Mouse (Mus musculus): Measurements from ENCODE around the gene Ccni. TPM values are rescaled to one million over a fixed set of nuclear protein-coding genes. Genes with fewer than 3 reads are reported as not detected.

Gene Ccni
- polyA plus RNA-seq, 1 experiment from 2014 or later = 118 TPM

DNA sequence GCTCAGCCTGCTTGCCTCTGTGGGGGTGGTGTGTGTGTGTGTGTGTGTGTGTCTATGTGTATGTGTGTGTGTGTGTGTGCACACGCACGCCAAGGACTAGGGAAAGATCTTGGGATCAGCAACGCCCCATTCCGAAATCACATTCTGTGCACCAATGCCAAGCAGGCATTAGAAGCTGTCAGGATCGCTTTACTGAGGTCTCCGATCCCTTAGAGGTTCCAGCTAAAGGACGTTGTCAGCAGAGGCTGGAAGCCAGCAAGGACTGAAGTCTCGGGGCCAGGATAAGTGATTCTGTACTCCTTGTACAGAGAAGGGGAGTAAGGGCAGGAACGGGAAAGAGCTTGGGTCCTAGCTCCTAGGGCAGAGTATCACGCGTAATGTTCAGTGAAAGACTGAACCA is 51.9 kb downstream of the Ccni start:
- Histone ChIP-seq H3K4me1 (replicated peaks) (peaks cover 46% of the 10 kb centered on the region), H3K4me2 (no peak overlapping the region), H3K27ac (ENCODE audit: poor library complexity, severe bottlenecking) (no peak overlapping the region), H3K4me3 (no peak overlapping the region), H3K9me3 (replicated peaks) (no peaks in the 10 kb centered on the region), H3K27me3 (replicated peaks) (no peaks in the 10 kb centered on the region), H3K9ac (no peak overlapping the region), H3K36me3 (peaks cover 49% of the 10 kb centered on the region)
- ATAC-seq (ENCODE audit: insufficient number of reproducible peaks, low FRiP score) = no peak
- WGBS = 88% methylated on average over 11 of the region's 11 CpGs

DNA sequence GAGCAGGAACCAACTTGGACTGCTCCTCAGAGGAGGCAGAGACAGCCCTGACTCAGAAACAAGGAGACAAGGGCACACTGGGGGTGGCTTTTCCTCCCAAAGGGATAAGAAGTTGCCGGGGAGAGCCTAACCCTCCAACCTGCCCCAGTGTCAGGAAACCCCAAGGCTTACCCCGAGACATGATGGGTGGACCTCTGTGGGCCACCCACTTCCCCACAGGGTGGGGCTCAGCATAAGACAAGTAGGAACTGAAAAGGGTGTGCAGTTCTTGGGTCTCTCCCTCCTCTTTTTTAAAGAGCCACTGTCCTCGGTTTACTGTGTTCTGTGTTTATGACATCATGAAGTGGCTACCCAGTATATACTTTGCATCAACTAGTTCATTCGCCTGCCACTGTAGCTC is 53.8 kb downstream of the Ccni start:
- peaks cover 51% of the 10 kb centered on the region for H3K4me1 ChIP-seq (replicated peaks)
- H3K4me2 ChIP-seq = no peak overlapping the region
- H3K9me3 ChIP-seq (replicated peaks) = no peaks in the 10 kb centered on the region
- no peaks in the 10 kb centered on the region for H3K27me3 ChIP-seq (replicated peaks)
- 77% methylated on average over 4 of the region's 4 CpGs for WGBS
- no peak overlapping the region for H3K27ac ChIP-seq (ENCODE audit: poor library complexity, severe bottlenecking)
- no peak for ATAC-seq (ENCODE audit: insufficient number of reproducible peaks, low FRiP score)
- H3K4me3 ChIP-seq = no peak overlapping the region
- peaks cover 33% of the 10 kb centered on the region for H3K36me3 ChIP-seq
- H3K9ac ChIP-seq = no peak overlapping the region

DNA sequence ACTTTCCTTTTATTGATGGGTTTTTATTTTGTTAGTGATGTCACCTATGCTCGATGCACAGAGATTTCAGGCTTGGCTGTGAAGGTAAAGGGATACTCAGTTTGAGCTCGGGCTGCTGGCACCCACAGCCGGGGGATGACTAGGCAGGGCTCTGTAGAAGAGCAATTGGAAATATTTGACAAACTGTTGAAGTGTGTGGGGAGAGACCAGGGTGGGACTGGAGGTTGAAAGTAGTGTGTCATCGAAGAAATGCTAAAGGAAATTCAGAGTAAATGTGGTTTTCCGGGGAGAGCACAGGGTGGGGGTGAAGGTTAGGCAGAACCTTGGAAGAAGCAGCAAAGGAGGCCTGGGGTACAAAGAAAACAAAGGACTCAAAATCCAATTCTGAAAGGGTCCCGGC is 54.3 kb downstream of the Ccni start:
- H3K36me3 ChIP-seq = peaks cover 28% of the 10 kb centered on the region
- H3K4me3 ChIP-seq = no peak overlapping the region
- H3K9me3 ChIP-seq (replicated peaks) = no peaks in the 10 kb centered on the region
- no peak for ATAC-seq (ENCODE audit: insufficient number of reproducible peaks, low FRiP score)
- H3K27ac ChIP-seq (ENCODE audit: poor library complexity, severe bottlenecking) = no peak overlapping the region
- WGBS = 61% methylated on average over 6 of the region's 6 CpGs
- H3K27me3 ChIP-seq (replicated peaks) = no peaks in the 10 kb centered on the region
- no peak overlapping the region for H3K4me2 ChIP-seq
- H3K9ac ChIP-seq = no peak overlapping the region
- peaks cover 55% of the 10 kb centered on the region for H3K4me1 ChIP-seq (replicated peaks)

DNA sequence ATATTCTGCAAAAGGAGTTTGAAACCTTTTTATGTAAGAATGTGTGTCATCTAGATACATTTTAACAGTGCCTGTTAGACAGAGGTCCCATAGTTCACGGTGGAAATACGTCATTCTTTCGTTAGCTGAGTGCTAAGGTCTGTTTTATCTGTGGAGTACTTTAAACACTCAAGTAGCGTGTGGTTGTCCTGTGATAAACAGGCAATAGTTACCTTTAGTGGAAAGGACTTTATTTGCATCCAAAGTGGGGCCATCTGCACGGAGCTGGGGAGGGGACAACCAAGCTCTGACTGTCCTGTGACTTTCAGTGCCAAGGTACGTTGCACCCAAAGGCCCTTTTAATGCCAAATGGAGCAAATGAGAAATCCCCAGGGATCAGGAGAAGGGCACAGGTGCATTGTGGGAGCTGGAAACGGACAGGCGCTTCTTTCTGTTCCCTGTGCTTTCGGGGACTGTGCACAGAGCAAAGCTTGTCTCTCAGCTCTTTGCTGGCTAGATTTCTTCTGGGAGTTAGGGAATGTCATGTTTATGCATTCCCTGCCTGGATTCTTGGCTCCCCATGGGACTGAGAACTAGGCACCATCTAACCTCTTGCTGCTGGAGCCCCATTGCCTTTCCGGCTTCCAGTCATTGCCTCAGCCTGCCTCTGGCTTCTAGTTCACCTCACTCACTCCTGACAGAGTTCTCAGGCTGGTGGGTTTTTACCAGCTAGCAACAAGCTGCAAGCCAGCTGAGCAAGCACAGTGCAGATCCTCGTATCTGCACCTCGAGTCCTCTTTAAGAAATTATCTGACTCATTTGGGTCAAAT is 56.1 kb downstream of the Ccni start:
- no peak overlapping the region for H3K9ac ChIP-seq
- no peak overlapping the region for H3K4me3 ChIP-seq
- H3K4me2 ChIP-seq = 0 out of 2 replicates have a peak overlapping the region, but pooled peaks have one; percentile 23
- peaks cover 74% of the 10 kb centered on the region for H3K4me1 ChIP-seq (replicated peaks)
- H3K36me3 ChIP-seq = peaks cover 11% of the 10 kb centered on the region; the same call in 1 of the 2 replicates
- peak overlapping the region; percentile 22; the same call in 1 of the 2 replicates for H3K27ac ChIP-seq (ENCODE audit: poor library complexity, severe bottlenecking)
- WGBS = 40% methylated on average over 12 of the region's 12 CpGs
- H3K9me3 ChIP-seq (replicated peaks) = no peaks in the 10 kb centered on the region
- H3K27me3 ChIP-seq (replicated peaks) = no peaks in the 10 kb centered on the region
- ATAC-seq (ENCODE audit: insufficient number of reproducible peaks, low FRiP score) = no peak

DNA sequence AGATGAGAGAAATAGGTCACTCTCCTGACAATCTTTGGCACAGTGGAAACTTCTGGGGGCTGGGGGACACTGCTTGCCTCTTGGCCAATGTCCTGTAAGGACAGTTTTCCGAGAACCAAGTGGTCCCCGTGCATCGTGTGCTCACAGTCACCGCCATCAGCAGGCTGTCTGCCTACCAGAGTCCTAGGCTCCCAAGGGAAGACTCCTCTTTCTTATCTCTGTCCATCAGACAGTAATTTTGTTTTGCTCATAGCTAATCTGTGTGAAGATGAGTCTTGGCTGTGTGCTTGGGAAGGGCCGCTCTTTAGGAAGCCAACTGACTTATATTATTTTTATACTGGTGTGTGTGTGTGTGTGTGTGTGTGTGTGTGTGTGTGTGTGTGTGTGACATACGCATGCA is 60.8 kb downstream of the Ccni start:
- no peak for ATAC-seq (ENCODE audit: insufficient number of reproducible peaks, low FRiP score)
- Histone ChIP-seq H3K9ac (no peak overlapping the region), H3K36me3 (peaks cover 20% of the 10 kb centered on the region), H3K4me1 (replicated peaks) (peaks cover 70% of the 10 kb centered on the region), H3K27ac (ENCODE audit: poor library complexity, severe bottlenecking) (no peak overlapping the region), H3K4me3 (no peak overlapping the region), H3K4me2 (no peak overlapping the region), H3K9me3 (replicated peaks) (no peaks in the 10 kb centered on the region), H3K27me3 (replicated peaks) (no peaks in the 10 kb centered on the region)
- WGBS = 79% methylated on average over 6 of the region's 6 CpGs

DNA sequence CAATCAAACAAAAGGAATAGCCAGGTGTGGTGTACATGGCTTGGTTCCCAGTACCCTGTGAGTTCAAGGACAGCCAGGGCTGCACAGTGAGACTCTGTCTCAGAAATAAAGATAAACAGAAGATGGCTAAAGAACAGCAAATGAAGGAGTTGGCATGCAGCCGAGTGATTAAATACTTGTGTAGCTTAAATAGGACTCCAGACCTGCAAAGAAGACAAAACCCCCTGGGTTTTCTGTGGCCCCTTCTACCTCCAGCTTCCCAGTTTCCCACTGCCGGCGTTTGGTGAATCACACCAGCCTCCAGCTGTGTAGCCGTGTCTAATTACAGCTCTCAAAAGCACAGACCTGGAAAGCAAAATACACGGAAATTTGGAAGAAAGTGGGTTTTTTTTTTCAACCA is 61.4 kb downstream of the Ccni start:
- Histone ChIP-seq H3K4me3 (no peak overlapping the region), H3K4me1 (replicated peaks) (peaks cover 64% of the 10 kb centered on the region), H3K9me3 (replicated peaks) (no peaks in the 10 kb centered on the region), H3K36me3 (peaks cover 25% of the 10 kb centered on the region), H3K9ac (no peak overlapping the region), H3K4me2 (no peak overlapping the region), H3K27me3 (replicated peaks) (no peaks in the 10 kb centered on the region), H3K27ac (ENCODE audit: poor library complexity, severe bottlenecking) (no peak overlapping the region)
- no peak for ATAC-seq (ENCODE audit: insufficient number of reproducible peaks, low FRiP score)
- WGBS = 61% methylated on average over 5 of the region's 5 CpGs

DNA sequence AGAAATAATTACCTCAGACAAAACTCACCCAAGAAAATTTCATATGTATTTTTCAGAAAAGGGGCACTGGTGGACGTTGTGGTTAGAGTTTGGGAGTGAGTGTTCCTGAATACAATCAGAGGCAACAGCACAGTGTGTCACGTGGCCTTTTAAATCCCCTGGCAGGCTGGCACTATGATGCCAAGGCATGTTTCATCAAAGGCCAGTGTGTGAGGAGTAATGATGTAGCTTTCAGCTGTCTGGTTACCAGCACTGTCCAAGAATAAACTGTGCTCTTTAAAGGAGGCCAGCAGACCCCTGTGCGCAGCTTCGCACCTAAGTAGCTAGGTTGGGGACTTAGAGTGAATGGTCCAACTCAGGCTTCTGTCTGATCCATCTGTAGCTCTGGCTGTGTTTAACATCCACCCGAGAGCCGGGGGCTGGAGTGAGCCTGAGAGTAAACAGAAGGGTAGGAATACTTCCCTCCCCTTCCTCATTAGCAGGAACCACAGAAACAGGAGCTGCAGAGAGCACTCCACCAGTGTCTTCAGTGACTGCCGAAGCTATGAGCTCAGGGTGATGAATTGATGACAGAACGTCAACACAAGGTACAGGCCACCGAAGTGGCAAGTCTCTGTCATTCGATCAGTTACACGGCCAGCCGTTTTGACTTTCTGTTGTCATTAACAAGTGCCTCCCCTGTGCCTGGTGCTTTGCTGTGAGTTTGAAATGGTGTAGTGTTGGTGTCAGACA is 62.8 kb downstream of the Ccni start:
- Histone ChIP-seq H3K9me3 (replicated peaks) (no peaks in the 10 kb centered on the region; the same call in 1 of the 2 replicates), H3K4me3 (no peak overlapping the region), H3K9ac (no peak overlapping the region), H3K27ac (ENCODE audit: poor library complexity, severe bottlenecking) (no peak overlapping the region), H3K4me1 (replicated peaks) (peaks cover 57% of the 10 kb centered on the region), H3K36me3 (peaks cover 31% of the 10 kb centered on the region), H3K4me2 (no peak overlapping the region), H3K27me3 (replicated peaks) (no peaks in the 10 kb centered on the region)
- WGBS = 36% methylated on average over 12 of the region's 12 CpGs
- no peak for ATAC-seq (ENCODE audit: insufficient number of reproducible peaks, low FRiP score)

DNA sequence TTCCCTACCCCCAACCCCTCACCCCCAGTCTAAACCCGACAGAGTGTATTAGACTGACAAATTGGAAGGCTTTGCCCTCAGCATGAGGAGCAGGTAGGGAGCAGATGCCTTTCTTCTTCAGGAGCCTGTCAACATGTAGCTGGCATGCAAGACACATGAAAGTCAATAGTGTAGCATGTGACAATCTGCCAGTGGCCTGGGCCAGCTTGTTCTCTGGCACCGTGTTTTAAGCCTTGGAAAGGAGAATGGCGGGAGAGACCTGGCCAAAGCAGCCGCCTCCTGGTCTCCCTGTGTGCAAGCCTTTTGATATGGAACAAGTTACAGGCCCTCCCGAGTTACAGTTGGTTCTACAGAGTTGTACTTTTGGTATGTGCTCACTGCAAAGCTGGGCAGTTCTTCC is 65.5 kb downstream of the Ccni start:
- no peak overlapping the region for H3K9ac ChIP-seq
- H3K4me3 ChIP-seq = no peak overlapping the region
- no peak overlapping the region for H3K4me2 ChIP-seq
- no peak overlapping the region for H3K27ac ChIP-seq (ENCODE audit: poor library complexity, severe bottlenecking)
- no peak for ATAC-seq (ENCODE audit: insufficient number of reproducible peaks, low FRiP score)
- H3K9me3 ChIP-seq (replicated peaks) = no peaks in the 10 kb centered on the region; the same call in 1 of the 2 replicates
- peaks cover 31% of the 10 kb centered on the region for H3K36me3 ChIP-seq
- WGBS = 76% methylated on average over 5 of the region's 5 CpGs
- H3K27me3 ChIP-seq (replicated peaks) = no peaks in the 10 kb centered on the region
- H3K4me1 ChIP-seq (replicated peaks) = peaks cover 60% of the 10 kb centered on the region

DNA sequence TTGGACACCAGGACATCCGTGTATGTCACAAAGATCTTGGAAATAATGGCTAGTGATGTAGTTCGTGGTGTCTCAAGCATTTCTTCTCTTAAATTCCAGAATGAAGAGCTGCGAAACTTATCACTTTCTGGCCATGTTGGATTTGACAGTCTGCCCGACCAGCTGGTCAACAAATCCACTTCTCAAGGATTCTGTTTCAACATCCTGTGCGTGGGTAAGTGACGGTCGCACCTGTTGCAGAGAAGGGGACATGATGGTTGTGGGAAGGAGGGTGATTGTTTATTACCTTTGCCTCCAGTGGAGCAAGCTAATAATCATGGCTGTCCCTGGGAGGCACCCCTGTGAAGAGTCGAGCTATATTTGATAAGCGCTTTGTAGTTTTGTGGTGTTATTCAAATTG is 66.9 kb downstream of the Ccni start:
- no peak overlapping the region for H3K27ac ChIP-seq (ENCODE audit: poor library complexity, severe bottlenecking)
- no peak overlapping the region for H3K9ac ChIP-seq
- H3K4me3 ChIP-seq = no peak overlapping the region
- H3K27me3 ChIP-seq (replicated peaks) = no peaks in the 10 kb centered on the region
- WGBS = 93% methylated on average over 9 of the region's 9 CpGs
- no peak for ATAC-seq (ENCODE audit: insufficient number of reproducible peaks, low FRiP score)
- H3K36me3 ChIP-seq = peaks cover 31% of the 10 kb centered on the region
- no peak overlapping the region for H3K4me2 ChIP-seq
- peaks cover 53% of the 10 kb centered on the region for H3K4me1 ChIP-seq (replicated peaks)
- no peaks in the 10 kb centered on the region; the same call in 1 of the 2 replicates for H3K9me3 ChIP-seq (replicated peaks)

DNA sequence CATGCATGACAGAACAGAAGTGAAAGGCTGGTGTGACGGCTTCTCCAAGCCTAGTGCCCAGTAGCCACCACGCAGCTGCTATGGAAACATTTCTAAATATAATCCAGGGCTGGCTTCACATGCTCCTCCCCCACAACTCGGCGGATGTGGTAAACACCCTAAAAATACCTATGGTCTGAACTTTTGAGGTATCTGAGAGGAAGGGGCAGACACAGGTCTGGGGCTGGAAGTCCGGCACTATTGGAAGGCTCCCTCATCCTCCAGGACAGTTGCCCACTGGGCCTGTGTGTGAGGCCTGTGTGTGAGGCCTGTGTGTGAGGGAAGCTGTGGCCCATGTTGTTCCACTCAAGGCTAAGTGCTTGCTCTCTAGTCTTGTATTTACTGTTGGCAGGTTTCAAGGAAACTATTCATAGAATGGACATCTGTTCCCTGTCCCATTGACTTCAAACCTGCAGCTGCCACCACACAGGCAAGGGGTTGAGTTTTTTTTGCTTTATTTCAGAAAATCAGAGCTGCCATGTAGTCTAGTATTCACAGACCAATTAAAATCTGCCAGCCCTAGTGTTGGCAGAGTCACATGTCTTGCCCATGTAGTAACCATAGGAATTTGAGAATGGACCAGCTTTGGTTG is 69.2 kb downstream of the Ccni start:
- ATAC-seq (ENCODE audit: insufficient number of reproducible peaks, low FRiP score) = peak; percentile 68
- peaks cover 57% of the 10 kb centered on the region for H3K4me1 ChIP-seq (replicated peaks)
- WGBS = 22% methylated on average over 5 of the region's 5 CpGs
- H3K4me2 ChIP-seq = peak overlapping the region; percentile 48
- 0 out of 2 replicates have a peak overlapping the region, but pooled peaks have one; percentile 37 for H3K9ac ChIP-seq
- no peaks in the 10 kb centered on the region for H3K27me3 ChIP-seq (replicated peaks)
- no peak overlapping the region for H3K4me3 ChIP-seq
- H3K36me3 ChIP-seq = peaks cover 29% of the 10 kb centered on the region
- H3K9me3 ChIP-seq (replicated peaks) = no peaks in the 10 kb centered on the region; the same call in 1 of the 2 replicates
- peak overlapping the region; percentile 97 for H3K27ac ChIP-seq (ENCODE audit: poor library complexity, severe bottlenecking)
